ENCODE assay signal across 12 mouse cellular contexts in genomic region chr5:66469685-66470084, GRCm38 (mm10).
A peak's percentile ranks its signal among the peaks of the same experiment; 100 is the strongest.
DNase-seq lines count a peak whose midpoint lies in the region; ATAC-seq and TF ChIP-seq lines count a peak whose summit lies in the region.
"Had no signal": no experiment of that assay in that cellular context is flagged by ENCODE, and none has a peak within 500 bp of the region (broad histone marks: within the 10 kb centered on the region; RNA-seq: fewer than 3 reads in every experiment).

No protein-coding gene starts in this region.

- H3K36me3 ChIP-seq in kidney, adult 2 months (ENCODE audit: control insufficient read depth, insufficient read depth, low read length) = no peaks in the 10 kb centered on the region
- 0 out of 2 replicates have a peak, but pooled peaks cover 3% of the 10 kb centered on the region for H3K36me3 ChIP-seq in kidney, embryonic 15.5 days
- H3K36me3 ChIP-seq in hindbrain, embryonic 13.5 days = no peaks in the 10 kb centered on the region
- H3K36me3 ChIP-seq: liver, embryonic 13.5 days had no signal

- H3K9ac ChIP-seq in kidney, embryonic 15.5 days = no peak overlapping the region
- H3K9ac ChIP-seq in hindbrain, embryonic 13.5 days = no peak overlapping the region
- H3K9ac ChIP-seq: liver, embryonic 13.5 days had no signal

- DNase-seq in kidney, adult 2 months = peak; percentile 85
- DNase-seq in adrenal gland, postnatal 36 days = peak; percentile 52 to 61
- DNase-seq in heart, postnatal 10 days = peak; percentile 63 to 66
- peak; percentile 30 for DNase-seq in lung, postnatal 14 days
- DNase-seq in cerebellum, adult 9-10 months = no peak
- no peak for DNase-seq in thymus, postnatal 36 days
- DNase-seq: liver, embryonic 13.5 days; right cerebral cortex, adult 18-20 months had no signal

- TF ChIP-seq CTCF in kidney, adult 2 months (conservative IDR thresholded peaks at IDR 0.05; ENCODE audit: insufficient read depth, insufficient read length, low read depth, low read length) = no peak

- 30% methylated on average over 11 of the region's 11 CpGs for WGBS in kidney, adult 2 months
- 77% methylated on average over 11 of the region's 11 CpGs for WGBS in kidney, embryonic 15.5 days
- 89% methylated on average over 11 of the region's 11 CpGs for WGBS in hindbrain, embryonic 13.5 days

- peak overlapping the region; percentile 12; the same call in 1 of the 2 replicates for H3K27ac ChIP-seq in kidney, adult 2 months (ENCODE audit: insufficient read depth, low read depth, low read length)
- H3K27ac ChIP-seq in kidney, embryonic 15.5 days = no peak overlapping the region
- H3K27ac ChIP-seq in hindbrain, embryonic 13.5 days = no peak overlapping the region
- H3K27ac ChIP-seq: hindbrain, postnatal 0 days; left cerebral cortex, adult 2 months; liver, embryonic 13.5 days had no signal

- no peak overlapping the region for H3K4me2 ChIP-seq in kidney, embryonic 15.5 days
- no peak overlapping the region for H3K4me2 ChIP-seq in hindbrain, embryonic 13.5 days
- H3K4me2 ChIP-seq: liver, embryonic 13.5 days had no signal

- no peaks in the 10 kb centered on the region for H3K9me3 ChIP-seq in kidney, embryonic 15.5 days (replicated peaks)
- no peaks in the 10 kb centered on the region for H3K9me3 ChIP-seq in hindbrain, embryonic 13.5 days
- H3K9me3 ChIP-seq: liver, embryonic 13.5 days had no signal

- intact Hi-C loops in heart, postnatal 10 days (cut with DNase I) = loop anchor here (2.0 to 5.0 kb wide), 2 partner anchors 45 to 148 kb away; partner anchors contain the start of gene Apbb2

- TF ChIP-seq POLR2A in kidney, adult 2 months (IDR thresholded peaks at IDR 0.05; ENCODE audit: low read depth, low read length) = no peak

- H3K27me3 ChIP-seq in kidney, adult 2 months (replicated peaks; ENCODE audit: control insufficient read depth, insufficient read depth, low read length) = no peaks in the 10 kb centered on the region
- H3K27me3 ChIP-seq in kidney, embryonic 15.5 days = no peaks in the 10 kb centered on the region
- no peaks in the 10 kb centered on the region for H3K27me3 ChIP-seq in hindbrain, embryonic 13.5 days
- H3K27me3 ChIP-seq: liver, embryonic 13.5 days had no signal

- H3K4me1 ChIP-seq in kidney, adult 2 months (ENCODE audit: control insufficient read depth, insufficient read depth, low read length) = peaks cover 8% of the 10 kb centered on the region; the same call in 1 of the 2 replicates
- peaks cover 8% of the 10 kb centered on the region; the same call in 1 of the 2 replicates for H3K4me1 ChIP-seq in kidney, embryonic 15.5 days
- peaks cover 20% of the 10 kb centered on the region for H3K4me1 ChIP-seq in hindbrain, embryonic 13.5 days (replicated peaks)

- no peak for ATAC-seq in kidney, embryonic 15.5 days (replicated peaks; ENCODE audit: low FRiP score)
- ATAC-seq in hindbrain, embryonic 13.5 days (ENCODE audit: low FRiP score) = no peak
- ATAC-seq: hindbrain, postnatal 0 days had no signal

- no peak overlapping the region for H3K4me3 ChIP-seq in kidney, adult 2 months (ENCODE audit: insufficient read depth, low read depth, low read length)
- no peak overlapping the region for H3K4me3 ChIP-seq in kidney, embryonic 15.5 days (replicated peaks)
- no peak overlapping the region for H3K4me3 ChIP-seq in hindbrain, embryonic 13.5 days
- H3K4me3 ChIP-seq: left cerebral cortex, adult 2 months; liver, embryonic 13.5 days had no signal

Comparison
In these comparisons a context has a peak if more than half of its experiments do, and no peak if none do; other contexts are left out.
1. DNase-seq: peak in kidney, adult 2 months (single experiment), adrenal gland, postnatal 36 days (2 of 2), heart, postnatal 10 days (2 of 2) and lung, postnatal 14 days (single experiment); none in cerebellum, adult 9-10 months (single experiment) and thymus, postnatal 36 days (0 of 2).